Mouse (Mus musculus) cerebellum, adult 2 months (tissue): ENCODE results near the gene Olfr1371. TPM values are rescaled to one million over a fixed set of nuclear protein-coding genes. Genes with fewer than 3 reads are reported as not detected.

Experiments used
- DNase-seq, 2 experiments: peaks; one replicate each; pipeline ENCODE4 v3.0.0; 2021
- H3K27ac ChIP-seq: fragments of 200-500 bp; 2 replicates; pipeline ENCODE4 v1.5.1; 2012; ENCODE audit warnings: low read length, control low read depth, inconsistent platforms; ENCODE audit not compliant: insufficient read depth
- H3K27me3 ChIP-seq: fragments of 200-500 bp; 2 replicates; pipeline ENCODE4 v1.6.1; 2012; ENCODE audit warnings: inconsistent platforms, mild to moderate bottlenecking, low read length, moderate library complexity; ENCODE audit not compliant: control insufficient read depth, insufficient read depth
- H3K4me1 ChIP-seq: fragments of 200-500 bp; 2 replicates; pipeline ENCODE4 v1.6.1; 2011; ENCODE audit warnings: low read length; ENCODE audit not compliant: control insufficient read depth, insufficient read depth
- H3K4me3 ChIP-seq: fragments of 200-500 bp; replicated peaks from 2 replicates; pipeline ENCODE3; 2011; ENCODE audit warnings: mild to moderate bottlenecking, low read depth, low read length, control low read depth; ENCODE audit not compliant: insufficient read depth
- CTCF ChIP-seq: fragments of 200-500 bp; IDR thresholded peaks from 2 replicates; pipeline ENCODE4 v1.5.1; 2011; ENCODE audit warnings: low read depth, mild to moderate bottlenecking, control low read depth, low read length, moderate library complexity, borderline replicate concordance; ENCODE audit not compliant: insufficient read depth
- POLR2A ChIP-seq: fragments of 200-500 bp; IDR thresholded peaks from 2 replicates; pipeline ENCODE4 v1.6.1; 2011; ENCODE audit warnings: low read length, control low read depth, borderline replicate concordance; ENCODE audit not compliant: insufficient read depth
- WGBS: fragments of 180-500 bp; shearing (Covaris S2); methylation state at CpG from one replicate; pipeline ENCODE4 v1.1.7; 2018; 5-methylcytosine and 5-hydroxymethylcytosine counted together
- polyA plus RNA-seq: library from polyadenylated mRNA; depleted of rRNA; stranded (reverse); fragments of >200 nt; gene quantifications from 2 replicates; pipeline ENCODE4 v1.2.3, GENCODE M21; 2012; rRNA removed

Olfr1371 gene
- not detected in 2 replicates for polyA plus RNA-seq

DNA sequence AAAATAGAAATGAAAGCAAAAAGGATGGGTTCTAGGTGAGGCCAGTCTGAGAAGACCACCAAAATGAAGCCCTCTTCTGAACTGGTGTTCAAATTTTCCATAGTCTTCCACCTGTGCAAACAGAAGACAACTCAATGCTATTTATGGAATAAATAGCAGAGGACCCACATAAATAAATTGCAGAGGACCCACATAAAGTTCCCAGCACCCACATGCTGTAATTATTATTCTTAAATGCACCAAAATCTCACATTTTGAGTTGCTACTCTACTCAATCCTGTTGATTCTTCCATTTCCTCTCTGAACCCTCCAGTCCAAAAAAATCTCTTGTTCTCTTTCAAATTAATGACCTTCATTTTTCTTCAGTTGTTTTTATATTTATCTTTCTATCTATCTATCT, at the start of gene Olfr1371:
Gene Olfr1371, minus strand, starts transcription at position 101 of the 400 bp plus-strand sequence.
- no peak for DNase-seq
- Histone ChIP-seq H3K4me1 (no peaks in the 10 kb centered on the region), H3K4me3 (no peak within 1 kb of the TSS), H3K27ac (no peak within 1 kb of the TSS), H3K27me3 (no peaks in the 10 kb centered on the region)
- TF ChIP-seq POLR2A (no peak), CTCF (no peak)

DNA sequence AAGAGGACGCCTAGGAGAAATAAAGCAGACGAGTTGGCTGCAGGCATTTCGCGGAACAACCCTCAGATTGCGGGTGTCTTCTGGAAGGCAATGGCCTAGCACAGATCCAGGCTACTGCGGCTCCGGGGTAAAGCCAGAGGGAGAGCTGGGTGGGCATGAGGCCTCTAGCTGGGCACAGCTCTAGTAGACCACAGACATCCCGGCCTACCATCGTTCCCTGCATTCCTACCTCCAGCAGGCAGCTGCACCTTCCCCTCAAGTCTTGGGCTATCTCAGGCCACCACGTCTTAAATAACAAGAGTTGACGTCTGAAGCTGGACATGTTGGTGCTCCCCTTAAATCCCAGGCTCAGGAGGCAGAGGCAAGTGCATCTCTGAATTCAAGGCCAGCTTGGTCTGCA, 48.6 kb upstream of the Olfr1371 start:
- H3K27ac ChIP-seq: no peak overlapping the region
- WGBS: 90% methylated on average over 11 of the region's 11 CpGs

DNA sequence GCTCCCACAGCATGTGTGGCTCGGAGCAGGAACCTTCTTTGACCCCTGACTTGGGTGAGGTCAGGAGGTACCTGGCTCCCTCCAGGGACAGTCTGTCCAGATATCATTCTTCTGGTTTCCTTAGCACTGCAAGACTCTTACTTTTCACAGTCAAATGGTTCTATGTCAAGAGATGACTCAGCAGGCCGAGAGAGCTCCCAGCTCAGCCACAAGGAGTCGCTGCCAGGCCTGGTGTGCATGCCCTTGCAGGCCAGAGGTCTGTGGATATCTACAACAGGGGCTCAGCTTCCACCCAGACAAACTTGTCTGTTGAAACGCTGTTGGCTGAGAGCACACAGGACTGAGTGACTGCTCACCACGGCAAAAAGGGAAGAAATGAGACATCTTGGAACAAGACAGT, 48.1 kb upstream of the Olfr1371 start:
- TF ChIP-seq CTCF: peak; percentile 44
- no peak for TF ChIP-seq POLR2A
- DNase-seq: no peak
- 64% methylated on average over 5 of the region's 5 CpGs for WGBS

More for the DNA sequence above, 48.6 kb upstream of the Olfr1371 start:
- DNase-seq: no peak
- peaks cover 4% of the 10 kb centered on the region; the same call in 1 of the 2 replicates for H3K4me1 ChIP-seq
- H3K27me3 ChIP-seq: no peaks in the 10 kb centered on the region
- TF ChIP-seq POLR2A (no peak), CTCF (no peak)
- H3K4me3 ChIP-seq: no peak overlapping the region

DNA sequence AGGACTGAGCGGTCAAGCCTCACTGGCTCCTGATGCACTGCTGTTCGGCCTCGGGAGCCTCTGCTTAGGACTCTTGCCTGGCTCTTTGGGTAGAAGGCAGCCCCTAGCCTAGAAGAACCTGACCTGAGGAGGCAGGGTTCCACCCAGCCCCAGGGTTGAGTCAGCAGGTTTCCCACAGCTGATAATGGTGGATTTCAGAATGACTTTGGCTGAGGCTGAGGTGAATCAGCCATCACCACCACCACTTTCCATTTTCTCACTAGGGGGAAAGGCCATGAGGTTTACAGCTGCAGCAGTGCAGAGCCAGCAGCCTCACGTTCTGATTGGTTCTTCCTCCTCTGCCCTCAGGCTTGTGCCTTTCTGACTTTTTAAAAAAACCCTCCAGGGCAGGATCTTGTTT, 47.1 kb upstream of the Olfr1371 start:
- TF ChIP-seq POLR2A (no peak), CTCF (no peak)
- 61% methylated on average over 4 of the region's 4 CpGs for WGBS
- DNase-seq: no peak
- Histone ChIP-seq H3K27me3 (no peaks in the 10 kb centered on the region), H3K27ac (no peak overlapping the region), H3K4me3 (no peak overlapping the region), H3K4me1 (peaks cover under 1% of the 10 kb centered on the region; the same call in 1 of the 2 replicates)

More for the DNA sequence above, 48.1 kb upstream of the Olfr1371 start:
- H3K27me3 ChIP-seq: no peaks in the 10 kb centered on the region
- H3K4me3 ChIP-seq: no peak overlapping the region
- H3K27ac ChIP-seq: no peak overlapping the region
- peaks cover 4% of the 10 kb centered on the region; the same call in 1 of the 2 replicates for H3K4me1 ChIP-seq

DNA sequence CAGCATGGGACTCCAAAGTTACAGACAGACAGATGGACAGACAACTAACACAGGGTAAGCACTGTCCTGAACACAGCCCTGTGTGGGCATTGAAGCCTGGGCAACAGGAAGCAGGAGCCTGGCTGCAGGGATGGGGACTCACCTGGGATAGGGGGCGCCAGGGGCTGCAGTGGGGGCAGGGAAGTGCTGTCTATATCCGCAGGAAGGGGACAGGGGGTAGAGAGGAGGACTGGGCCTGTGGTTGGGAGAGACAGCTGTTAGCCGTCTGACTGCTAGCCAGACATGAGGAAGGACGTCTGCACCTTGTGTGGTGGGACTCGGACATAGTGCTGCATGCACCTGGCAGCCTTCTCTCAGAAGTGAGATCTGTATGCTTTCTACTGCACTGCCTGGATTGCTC, 44.9 kb upstream of the Olfr1371 start:
- 75% methylated on average over 5 of the region's 5 CpGs for WGBS
- H3K4me1 ChIP-seq: peaks cover 1% of the 10 kb centered on the region; the same call in 1 of the 2 replicates
- no peak overlapping the region for H3K27ac ChIP-seq
- DNase-seq: no peak
- TF ChIP-seq CTCF: no peak
- no peak for TF ChIP-seq POLR2A
- no peak overlapping the region for H3K4me3 ChIP-seq
- no peaks in the 10 kb centered on the region for H3K27me3 ChIP-seq

DNA sequence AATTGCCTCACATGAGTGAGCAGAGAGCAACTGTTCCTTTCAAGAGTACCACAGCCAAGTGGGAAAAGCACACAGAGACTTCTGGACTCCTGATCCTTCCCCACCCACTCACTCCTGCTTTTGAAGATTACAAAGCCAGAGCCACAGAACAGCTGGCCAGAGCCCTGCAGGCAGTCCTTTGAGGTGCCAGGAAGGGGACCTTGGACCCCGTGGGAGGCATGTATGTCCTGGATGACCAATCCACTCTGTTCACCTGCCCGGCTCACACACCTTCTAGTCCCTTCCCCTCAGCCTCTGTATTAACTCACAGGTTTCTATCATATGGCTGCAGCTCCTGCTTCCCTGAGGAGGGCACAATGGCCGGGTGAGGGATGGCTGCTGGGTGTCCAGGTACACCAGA, 43.6 kb upstream of the Olfr1371 start:
- Histone ChIP-seq H3K4me3 (no peak overlapping the region), H3K27ac (no peak overlapping the region), H3K27me3 (no peaks in the 10 kb centered on the region), H3K4me1 (peaks cover 4% of the 10 kb centered on the region; the same call in 1 of the 2 replicates)
- peak in 1 of 2 experiments; percentile 3 for DNase-seq
- WGBS: 84% methylated on average over 3 of the region's 3 CpGs
- TF ChIP-seq CTCF (no peak), POLR2A (no peak)

DNA sequence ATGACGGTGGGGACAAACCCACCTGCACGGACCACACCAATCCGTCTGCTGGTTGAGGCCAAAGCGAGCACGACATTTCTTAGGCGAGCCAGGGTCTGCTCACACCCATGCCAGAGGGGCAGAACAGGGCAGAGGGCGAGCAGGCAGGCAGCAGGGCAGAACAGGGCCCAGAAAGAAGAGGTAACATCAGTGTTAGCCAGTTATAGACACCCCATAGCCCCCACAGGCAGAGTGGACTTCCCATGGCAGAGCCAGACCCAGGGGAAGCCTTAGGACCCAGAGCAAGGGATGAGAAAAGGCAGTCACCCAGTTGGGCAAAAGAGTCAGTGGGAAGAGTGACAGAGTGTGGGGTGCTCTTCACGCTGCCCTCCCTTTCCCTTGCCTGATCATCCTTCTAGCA, 41.3 kb upstream of the Olfr1371 start:
- TF ChIP-seq CTCF: no peak
- no peak for TF ChIP-seq POLR2A
- 91% methylated on average over 8 of the region's 8 CpGs for WGBS
- H3K27ac ChIP-seq: no peak overlapping the region

DNA sequence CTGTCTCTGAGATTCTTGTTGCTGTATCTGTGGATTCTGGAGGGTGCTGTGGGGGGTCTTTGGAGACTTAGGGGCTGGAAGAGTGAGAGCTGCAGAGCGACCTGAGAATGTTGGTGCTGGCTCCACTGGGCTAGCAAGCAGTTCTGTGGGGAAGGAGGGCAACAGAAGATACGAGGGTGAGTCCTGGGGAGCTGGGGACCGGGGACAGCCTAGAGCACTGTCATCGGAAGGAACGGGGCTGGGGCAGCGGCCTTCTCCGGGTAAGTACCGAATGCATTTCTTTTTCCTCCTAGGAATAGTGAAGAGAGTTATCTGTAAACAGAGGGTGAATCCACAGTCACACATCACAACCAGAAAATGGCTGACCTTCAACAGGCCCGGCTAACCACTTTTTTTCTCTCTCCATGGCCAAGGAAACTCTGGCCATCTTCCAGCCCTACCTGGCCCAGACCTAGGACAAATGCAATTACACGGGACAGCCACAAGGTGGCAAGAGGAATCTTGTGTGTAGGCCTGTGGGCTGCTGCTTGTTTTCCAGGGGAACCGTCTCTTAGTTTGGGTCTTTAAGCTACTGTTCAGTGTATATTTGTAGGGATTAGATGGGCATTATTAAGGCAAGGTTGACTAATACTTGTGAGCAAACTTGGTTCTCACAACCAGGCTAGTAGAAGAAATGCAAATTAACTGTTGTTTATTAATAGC, 40.0 kb upstream of the Olfr1371 start:
- peaks cover 4% of the 10 kb centered on the region; the same call in 1 of the 2 replicates for H3K4me1 ChIP-seq
- TF ChIP-seq CTCF: peak; percentile 93
- TF ChIP-seq POLR2A: no peak
- H3K27ac ChIP-seq: no peak overlapping the region
- peak; percentile 83 to 86 for DNase-seq
- 55% methylated on average over 11 of the region's 11 CpGs for WGBS
- H3K27me3 ChIP-seq: no peaks in the 10 kb centered on the region
- H3K4me3 ChIP-seq: no peak overlapping the region

More for the DNA sequence above, 41.3 kb upstream of the Olfr1371 start:
- Histone ChIP-seq H3K4me3 (no peak overlapping the region), H3K4me1 (peaks cover 4% of the 10 kb centered on the region; the same call in 1 of the 2 replicates), H3K27me3 (no peaks in the 10 kb centered on the region)
- DNase-seq: peak in 1 of 2 experiments; percentile 7
